Mouse (Mus musculus) embryo, embryonic 11.5 days (tissue): ENCODE results near the gene Gm12355.

ENCODE experiments used
- DNase-seq: peaks from one replicate; pipeline ENCODE4 v3.0.0-alpha.2; 2012; ENCODE audit warnings: low read depth, low spot score

The Gm12355 gene

GRCm38 (mm10) chr11:98581286-98582029, 44.0 kb downstream of the Gm12355 start:
- no peak for DNase-seq

DNA sequence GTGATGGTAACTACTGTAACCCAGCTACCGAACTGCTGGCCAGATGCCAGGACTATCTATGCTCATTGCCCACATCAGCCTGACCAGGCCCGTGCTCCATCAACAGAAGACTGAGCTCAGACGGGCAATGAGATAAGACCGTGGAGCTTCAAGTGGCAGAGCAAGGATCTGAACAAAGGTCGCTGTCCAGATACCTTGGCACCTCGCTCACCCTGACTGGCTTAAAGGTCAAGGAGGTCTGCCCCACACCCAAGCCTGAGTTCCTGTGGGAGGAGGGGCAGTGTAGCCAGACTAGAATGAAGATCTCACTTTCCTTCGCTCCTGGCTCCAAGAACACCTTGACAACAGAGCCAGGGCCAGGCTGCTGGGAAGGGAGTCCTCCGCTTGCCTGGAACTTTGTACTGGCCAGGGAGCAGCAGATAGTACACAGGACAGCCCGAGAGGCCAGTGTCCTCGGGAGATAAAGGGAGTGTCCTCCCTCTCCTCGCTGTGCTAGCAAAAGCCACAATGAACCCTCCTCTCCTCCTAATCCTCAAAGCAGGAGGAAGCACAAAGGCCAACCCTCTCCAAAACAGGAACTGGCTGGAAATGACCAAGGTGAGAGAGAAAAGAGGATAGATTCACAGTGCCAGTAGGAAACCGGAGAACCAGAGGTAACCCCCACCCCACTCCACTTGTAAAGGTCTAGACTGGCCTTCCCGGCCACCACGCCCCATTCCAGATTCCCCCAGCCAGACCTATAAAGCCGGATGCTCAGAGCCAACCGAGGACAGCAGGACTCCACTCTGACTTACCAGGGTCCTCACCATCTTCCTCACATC, 45.0 kb downstream of the Gm12355 start:
- no peak for DNase-seq

DNA sequence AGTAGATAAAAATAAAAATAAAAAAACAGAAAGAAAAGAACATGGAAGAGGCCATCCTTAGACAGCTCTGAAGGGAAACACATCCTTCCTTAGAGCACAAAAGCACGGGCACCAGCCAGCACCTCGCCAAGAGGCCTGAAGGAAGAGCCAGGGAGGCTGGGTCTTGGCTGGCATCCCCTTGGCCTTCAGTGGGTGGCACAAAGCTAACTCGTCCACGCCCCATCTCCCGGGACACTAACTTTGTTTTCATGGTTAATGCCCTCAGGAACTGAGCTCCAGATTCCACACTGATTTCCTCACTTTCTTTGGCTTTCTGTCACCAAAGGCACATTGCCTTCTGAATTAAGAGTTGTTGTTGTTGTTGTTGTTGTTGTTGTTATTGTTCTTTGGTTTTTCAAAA, 47.7 kb downstream of the Gm12355 start:
- no peak for DNase-seq
